Mouse (Mus musculus) spleen, adult 12 weeks (tissue): ENCODE measurements around the gene Dbf4.

ENCODE experiments used
- DNase-seq: peaks from one replicate; pipeline ENCODE4 v3.0.0; 2022; ENCODE audit warnings: low spot score

Gene Dbf4

GRCm38 (mm10) chr5:8422157-8422931 is at the start of gene Dbf4, which contains the start of gene Slc25a40:
TSS of gene Dbf4 (minus strand) at chr5:8422716.
TSS of gene Slc25a40 (plus strand) at chr5:8422850.
- peak; percentile 90 for DNase-seq

DNA sequence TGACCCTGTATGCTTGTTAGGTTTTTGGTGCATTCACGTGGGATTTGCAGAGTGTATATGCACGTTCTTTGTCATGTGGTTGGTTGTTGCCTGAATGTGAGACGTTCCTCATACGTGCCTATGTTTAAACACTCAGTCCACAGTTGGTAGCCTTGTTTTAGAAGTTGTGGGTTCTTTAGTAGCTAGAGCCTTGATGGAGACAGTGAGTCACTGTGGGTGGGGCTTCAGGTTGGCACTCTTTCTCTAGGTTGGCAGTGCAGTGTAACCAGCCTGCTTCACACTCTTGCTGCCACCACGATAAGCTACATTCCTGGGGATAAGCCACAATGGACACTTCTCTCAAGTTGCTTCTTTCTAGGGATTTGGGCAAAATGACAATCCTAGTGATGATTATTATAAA is 34.0 kb upstream of the Dbf4 start:
- DNase-seq, result no peak

DNA sequence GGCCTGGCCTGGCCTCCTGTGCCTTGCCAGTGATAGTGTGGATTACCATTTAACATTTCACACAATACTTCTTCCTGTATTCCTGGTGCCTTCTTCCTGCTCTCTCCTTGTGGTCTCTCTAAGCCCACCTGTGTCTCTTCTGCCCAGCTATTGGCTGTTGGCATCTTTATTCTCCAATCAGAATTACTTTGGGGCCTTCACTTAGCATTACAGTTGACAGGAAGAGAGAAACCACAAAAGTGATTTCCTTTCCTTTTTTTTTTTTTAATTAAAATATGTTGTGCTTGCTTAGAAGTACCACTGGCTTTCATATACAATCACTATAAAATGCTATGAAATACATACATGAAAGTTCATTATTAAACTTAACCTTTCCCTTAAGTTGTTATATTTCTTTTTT is 33.0 kb upstream of the Dbf4 start:
- DNase-seq, result no peak

DNA sequence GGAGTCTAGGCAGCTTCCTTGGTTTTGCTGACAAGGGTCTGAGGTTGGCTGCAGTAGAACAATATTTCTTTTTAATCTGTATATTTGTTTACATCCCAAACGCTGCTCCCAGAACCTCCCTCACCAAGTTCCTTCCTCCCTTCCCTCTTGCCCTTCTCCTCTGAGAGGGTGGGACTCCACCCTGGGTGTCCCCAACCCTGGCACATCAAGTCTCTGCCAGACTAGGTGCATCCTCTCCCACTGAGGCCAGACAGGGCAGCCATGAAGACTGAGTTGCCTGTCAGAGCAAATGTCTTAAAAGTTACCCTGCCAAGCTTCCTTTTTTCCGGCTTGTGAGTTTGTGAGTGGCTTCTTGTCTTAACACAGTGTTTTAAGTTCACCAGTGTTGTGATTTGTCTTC is 16.6 kb upstream of the Dbf4 start:
- no peak for DNase-seq

DNA sequence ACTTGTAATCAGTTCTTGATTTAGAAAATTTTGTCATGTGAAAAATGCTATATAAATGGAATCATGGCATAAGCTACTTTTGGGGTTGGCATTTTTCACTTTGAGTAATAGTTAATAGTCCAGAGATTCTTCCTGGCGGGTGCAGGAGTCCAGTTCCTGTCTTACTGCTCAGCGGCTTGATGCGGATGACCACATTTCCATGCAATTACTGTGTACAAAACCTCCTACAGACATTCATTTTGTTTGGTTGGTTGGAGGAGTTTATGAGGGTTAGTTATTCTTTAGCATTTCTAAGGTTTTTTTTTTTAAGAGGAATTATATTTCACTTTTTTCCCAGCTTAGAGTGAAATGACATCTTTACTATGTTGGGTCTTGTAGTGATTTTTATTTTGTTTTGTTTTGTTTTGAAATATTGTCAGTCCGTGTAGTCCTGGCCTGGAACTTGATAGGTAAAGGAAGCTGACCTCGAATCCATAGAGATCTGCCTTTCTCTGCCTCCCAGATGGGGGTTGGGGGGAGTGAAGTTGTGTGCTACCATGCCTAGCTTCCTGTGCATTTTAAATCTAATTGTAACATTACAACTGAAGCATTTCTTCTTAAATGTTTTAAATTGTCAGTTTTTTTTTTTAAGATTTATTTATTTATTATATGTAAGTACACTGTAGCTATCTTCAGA is 15.1 kb upstream of the Dbf4 start:
- DNase-seq, result no peak

- no peak for DNase-seq
These were observed 3.4 kb upstream of the Dbf4 start for GRCm38 (mm10) chr5:8425899-8426298.

GRCm38 (mm10) chr5:8424116-8424515 is 1.6 kb upstream of the Dbf4 start:
- DNase-seq, result no peak

GRCm38 (mm10) chr5:8422932-8423928 is 714 bp upstream of the Dbf4 start:
- no peak for DNase-seq

DNA sequence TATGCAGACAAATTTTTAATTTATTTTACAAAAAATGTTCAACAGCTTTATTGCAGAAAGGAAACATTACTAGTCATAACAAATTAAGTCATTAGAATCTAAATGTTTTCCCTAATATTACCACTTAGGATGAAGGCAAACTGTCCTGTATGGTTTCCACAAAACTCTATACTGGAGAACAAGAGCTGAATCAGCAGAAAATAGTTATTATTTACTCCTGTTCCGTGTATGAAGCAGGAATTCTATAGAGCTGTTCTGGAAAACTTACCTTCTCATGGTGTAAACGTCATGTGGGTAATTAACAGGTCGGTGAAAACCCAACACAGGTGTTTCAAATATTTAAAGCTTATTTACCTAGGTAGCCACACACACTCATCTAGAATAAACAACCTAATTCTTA is 1.1 kb downstream of the Dbf4 start:
- no peak for DNase-seq

DNA sequence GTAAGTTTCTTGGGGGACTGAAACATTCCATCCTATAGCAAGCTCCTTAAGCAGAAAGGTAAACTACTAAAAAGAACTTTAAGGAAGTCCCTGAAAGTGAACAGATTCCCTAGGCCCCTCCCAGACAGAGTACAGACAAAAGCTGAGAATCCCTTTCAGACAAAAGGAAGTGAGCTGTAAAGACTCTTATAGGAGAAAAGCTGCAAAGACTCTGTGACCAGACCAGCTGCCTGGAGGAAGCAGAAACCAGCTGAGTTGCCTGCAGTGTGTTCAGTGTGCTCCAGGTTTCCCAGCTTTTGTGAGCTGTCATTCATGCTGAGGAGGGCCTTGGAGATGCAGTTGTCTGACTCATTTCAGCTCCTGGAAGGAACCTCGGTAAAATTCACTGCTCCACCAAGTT is 5.1 kb downstream of the Dbf4 start:
- no peak for DNase-seq

GRCm38 (mm10) chr5:8416683-8417413 is 5.7 kb downstream of the Dbf4 start:
- DNase-seq, result no peak

- no peak for DNase-seq
These were observed 13.8 kb downstream of the Dbf4 start for GRCm38 (mm10) chr5:8408746-8409145.

- DNase-seq, result no peak
These were observed 24.8 kb downstream of the Dbf4 start for GRCm38 (mm10) chr5:8397587-8398249.

- DNase-seq, result no peak
These were observed 28.5 kb downstream of the Dbf4 start for GRCm38 (mm10) chr5:8393891-8394583.

DNA sequence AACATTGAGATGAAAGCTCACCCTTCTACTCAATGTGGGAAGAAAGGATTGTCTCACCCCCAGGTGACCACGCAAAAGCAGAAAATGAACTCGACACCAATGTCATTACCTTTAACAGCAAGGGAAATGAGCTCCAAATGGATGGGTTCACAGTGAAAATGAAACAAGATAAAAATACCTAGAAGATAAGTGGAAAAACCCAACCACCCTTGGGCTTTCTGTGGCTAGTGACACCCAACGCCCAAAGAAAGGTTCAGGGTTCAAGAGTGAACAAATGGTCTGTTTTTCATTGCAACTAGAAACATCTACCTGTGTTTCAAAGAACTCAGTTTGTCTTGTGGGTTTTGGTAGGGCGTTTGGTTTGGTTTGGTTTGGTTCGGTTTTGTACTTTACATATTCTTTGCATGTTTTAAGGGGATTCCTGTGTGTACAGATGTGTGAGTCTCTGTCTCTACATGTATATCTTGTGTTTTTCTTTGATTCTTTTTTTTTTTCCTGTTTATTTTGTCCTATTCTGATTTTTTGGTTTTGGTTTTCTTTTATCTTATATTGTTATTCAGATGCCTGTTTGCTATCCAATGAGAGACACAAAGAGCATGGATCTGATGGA is 48.1 kb downstream of the Dbf4 start:
- no peak for DNase-seq

DNA sequence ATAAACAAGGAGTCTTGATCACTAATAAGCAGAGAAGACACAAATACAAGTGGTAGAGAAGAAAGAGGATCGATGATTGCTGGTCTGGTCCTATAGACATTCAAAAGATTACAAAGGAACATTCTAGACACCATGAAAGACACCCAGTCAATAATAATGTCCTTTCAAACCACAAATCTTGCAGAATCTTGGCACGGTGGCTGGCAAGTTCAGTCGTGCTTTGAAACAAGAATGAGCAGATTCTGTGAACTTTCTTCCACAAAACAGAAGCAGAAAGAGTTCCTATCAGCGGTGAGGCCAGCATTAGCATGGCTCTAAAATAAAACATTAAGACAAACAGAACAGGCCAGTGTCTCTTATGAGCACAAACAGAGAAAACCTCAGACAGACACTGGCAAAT is 49.1 kb downstream of the Dbf4 start:
- DNase-seq, result no peak

DNA sequence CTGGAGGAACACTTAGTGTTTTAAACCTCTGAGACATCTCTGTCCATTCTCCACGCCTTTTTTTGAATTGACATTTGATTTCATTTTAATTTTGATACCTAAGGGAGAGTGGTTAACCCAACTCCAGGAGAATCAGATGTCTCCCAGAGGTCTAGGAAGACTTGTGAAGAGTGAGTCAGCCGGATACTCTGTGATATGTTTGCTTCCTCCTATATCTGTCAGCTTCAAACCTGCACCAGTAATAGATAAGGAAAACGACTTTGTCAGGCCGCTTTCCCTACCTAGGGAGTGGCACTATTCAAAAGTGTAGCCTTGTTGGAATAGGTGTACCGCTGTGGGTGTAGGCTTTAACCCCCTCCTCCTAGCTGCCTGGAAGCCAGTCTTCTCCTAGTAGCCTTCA is 53.7 kb downstream of the Dbf4 start:
- DNase-seq, result no peak

DNA sequence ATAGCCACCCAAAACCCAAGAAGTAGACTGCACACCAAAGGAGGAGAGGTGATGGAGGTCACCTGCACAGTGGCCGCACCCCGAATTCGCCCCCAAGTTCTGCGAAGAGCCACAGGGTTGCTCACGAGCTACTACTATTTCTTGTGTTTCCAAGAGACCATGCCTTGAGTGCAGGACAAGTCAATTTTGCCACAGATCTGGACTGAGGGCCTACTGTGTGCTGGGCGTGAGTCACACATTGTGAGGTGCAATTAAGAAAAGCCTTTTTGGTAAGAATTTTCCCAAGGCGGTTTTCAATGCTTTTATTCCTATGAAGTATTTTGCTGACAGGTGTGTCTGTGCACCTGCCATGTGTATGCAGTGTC is 54.2 kb downstream of the Dbf4 start:
- no peak for DNase-seq

DNA sequence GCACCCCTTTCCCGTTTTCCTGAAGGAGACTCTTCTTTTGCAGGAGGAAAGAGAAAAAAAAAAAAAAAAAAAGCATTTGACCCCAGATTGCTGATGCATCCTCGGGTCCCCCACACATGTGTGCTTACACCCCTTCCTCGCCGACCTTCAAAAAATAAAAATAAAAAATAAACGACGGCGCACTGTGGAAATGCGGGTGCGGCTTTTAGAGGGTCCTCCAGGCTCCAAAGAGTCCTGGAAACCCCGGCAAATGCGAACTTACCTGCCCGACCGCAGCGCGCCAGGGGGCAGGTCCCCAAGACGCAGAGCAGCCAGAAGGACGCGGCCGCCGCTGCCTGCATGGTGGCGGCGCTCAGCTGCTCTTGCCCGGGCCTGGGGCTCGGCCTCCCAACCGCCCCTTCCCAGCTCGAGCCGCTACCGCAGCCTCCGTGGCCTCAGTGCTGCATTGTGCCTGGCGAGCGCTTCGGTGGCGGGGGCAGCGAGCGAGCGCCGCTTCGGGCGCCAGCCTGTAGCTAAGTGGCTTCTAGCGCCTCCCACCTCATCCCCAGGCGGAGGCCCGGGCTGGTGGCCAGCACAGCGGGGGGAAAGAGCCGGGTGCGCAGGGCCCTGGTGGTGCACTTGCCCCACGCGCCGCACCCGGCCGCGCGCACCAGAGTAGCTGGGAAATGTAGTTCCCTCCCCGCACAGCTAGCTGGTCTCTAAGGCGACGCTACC is 54.7 kb downstream of the Dbf4 start, which contains the start of gene Adam22:
Gene Adam22, minus strand, starts transcription at position 547 of the 714 bp plus-strand sequence.
- no peak for DNase-seq
